Mouse (Mus musculus): ENCODE measurements around the gene Kif6. TPM values are rescaled to one million over a fixed set of nuclear protein-coding genes. Genes with fewer than 3 reads are reported as not detected.

Gene Kif6
- total and polyA plus RNA-seq, 3 experiments, result 2.1 to 2.6 (median 2.3) TPM

- Histone ChIP-seq H3K4me3 (no peak overlapping the region), H3K27ac (no peak overlapping the region), H3K79me2 (replicated peaks; ENCODE audit: control insufficient read depth, insufficient read depth, low read length) (no peaks in the 10 kb centered on the region), H3K36me3 (ENCODE audit: control insufficient read depth, insufficient read depth, low read length) (no peaks in the 10 kb centered on the region), H3K27me3 (ENCODE audit: control insufficient read depth, insufficient read depth, low read length) (0 out of 2 replicates have a peak, but pooled peaks cover 2% of the 10 kb centered on the region), H3K9ac (ENCODE audit: low read depth, low read length) (no peak overlapping the region), H3K4me1 (ENCODE audit: control insufficient read depth, insufficient read depth, low read length) (no peaks in the 10 kb centered on the region)
- intact Hi-C loops (cut with DNase I), result no loop called here
- WGBS, result 83% methylated on average over 3 of the region's 3 CpGs
- no peak for TF ChIP-seq POLR2A (IDR thresholded peaks at IDR 0.05; ENCODE audit: insufficient read depth, low read depth, low read length)
- no peak for DNase-seq
Measured at GRCm38 (mm10) chr17:49839243-49839642, 224.3 kb downstream of the Kif6 start.

GRCm38 (mm10) chr17:49851210-49851609 lies 236.3 kb downstream of the Kif6 start:
- Histone ChIP-seq H3K9ac (ENCODE audit: low read depth, low read length) (no peak overlapping the region), H3K27me3 (ENCODE audit: control insufficient read depth, insufficient read depth, low read length) (no peaks in the 10 kb centered on the region), H3K4me3 (no peak overlapping the region), H3K27ac (no peak overlapping the region), H3K4me1 (ENCODE audit: control insufficient read depth, insufficient read depth, low read length) (peaks cover 1% of the 10 kb centered on the region; the same call in 1 of the 2 replicates), H3K36me3 (ENCODE audit: control insufficient read depth, insufficient read depth, low read length) (no peaks in the 10 kb centered on the region), H3K79me2 (replicated peaks; ENCODE audit: control insufficient read depth, insufficient read depth, low read length) (no peaks in the 10 kb centered on the region)
- TF ChIP-seq CTCF (IDR thresholded peaks at IDR 0.05) (no peak), EP300 (IDR thresholded peaks at IDR 0.05; ENCODE audit: insufficient read depth, low read depth, low read length) (no peak), POLR2A (IDR thresholded peaks at IDR 0.05; ENCODE audit: insufficient read depth, low read depth, low read length) (no peak)
- DNase-seq, result no peak
- intact Hi-C loops (cut with DNase I), result loop anchor here (5.0 kb wide), 1 partner anchor 114 kb away; no protein-coding TSS in a partner anchor
- WGBS, result 62% methylated on average over 3 of the region's 3 CpGs

- H3K27ac ChIP-seq, result no peak overlapping the region
- TF ChIP-seq EP300 (IDR thresholded peaks at IDR 0.05; ENCODE audit: insufficient read depth, low read depth, low read length), result 0 out of 2 replicates have a peak, but pooled peaks have one; percentile 13
- no peak for TF ChIP-seq POLR2A (IDR thresholded peaks at IDR 0.05; ENCODE audit: insufficient read depth, low read depth, low read length)
- TF ChIP-seq CTCF (IDR thresholded peaks at IDR 0.05), result peak; percentile 76
- H3K4me3 ChIP-seq, result no peak overlapping the region
- 48% methylated on average over 3 of the region's 3 CpGs for WGBS
- H3K27me3 ChIP-seq (ENCODE audit: control insufficient read depth, insufficient read depth, low read length), result no peaks in the 10 kb centered on the region
- no peak overlapping the region for H3K9ac ChIP-seq (ENCODE audit: low read depth, low read length)
- no peaks in the 10 kb centered on the region for H3K36me3 ChIP-seq (ENCODE audit: control insufficient read depth, insufficient read depth, low read length)
- H3K79me2 ChIP-seq (replicated peaks; ENCODE audit: control insufficient read depth, insufficient read depth, low read length), result no peaks in the 10 kb centered on the region
- intact Hi-C loops (cut with DNase I), result loop anchor here (1.0 to 5.0 kb wide), 3 partner anchors 115 to 384 kb away; no protein-coding TSS in a partner anchor
- peaks cover 1% of the 10 kb centered on the region; the same call in 1 of the 2 replicates for H3K4me1 ChIP-seq (ENCODE audit: control insufficient read depth, insufficient read depth, low read length)
- DNase-seq, result peak; percentile 39 to 40
Measured at GRCm38 (mm10) chr17:49852183-49852582, 237.2 kb downstream of the Kif6 start.

GRCm38 (mm10) chr17:49855785-49856184 lies 240.8 kb downstream of the Kif6 start:
- no peak for DNase-seq
- H3K4me3 ChIP-seq, result no peak overlapping the region
- TF ChIP-seq POLR2A (IDR thresholded peaks at IDR 0.05; ENCODE audit: insufficient read depth, low read depth, low read length), result no peak
- no peak for TF ChIP-seq EP300 (IDR thresholded peaks at IDR 0.05; ENCODE audit: insufficient read depth, low read depth, low read length)
- 48% methylated on average over 4 of the region's 4 CpGs for WGBS
- H3K79me2 ChIP-seq (replicated peaks; ENCODE audit: control insufficient read depth, insufficient read depth, low read length), result no peaks in the 10 kb centered on the region
- H3K36me3 ChIP-seq (ENCODE audit: control insufficient read depth, insufficient read depth, low read length), result no peaks in the 10 kb centered on the region
- intact Hi-C loops (cut with DNase I), result no loop called here
- no peaks in the 10 kb centered on the region for H3K27me3 ChIP-seq (ENCODE audit: control insufficient read depth, insufficient read depth, low read length)
- H3K9ac ChIP-seq (ENCODE audit: low read depth, low read length), result no peak overlapping the region
- H3K4me1 ChIP-seq (ENCODE audit: control insufficient read depth, insufficient read depth, low read length), result peaks cover 1% of the 10 kb centered on the region; the same call in 1 of the 2 replicates
- H3K27ac ChIP-seq, result no peak overlapping the region

GRCm38 (mm10) chr17:49860057-49860816 lies 245.3 kb downstream of the Kif6 start:
- Histone ChIP-seq H3K27me3 (ENCODE audit: control insufficient read depth, insufficient read depth, low read length) (no peaks in the 10 kb centered on the region), H3K4me3 (no peak overlapping the region), H3K4me1 (ENCODE audit: control insufficient read depth, insufficient read depth, low read length) (no peaks in the 10 kb centered on the region), H3K79me2 (replicated peaks; ENCODE audit: control insufficient read depth, insufficient read depth, low read length) (no peaks in the 10 kb centered on the region), H3K27ac (no peak overlapping the region), H3K9ac (ENCODE audit: low read depth, low read length) (no peak overlapping the region), H3K36me3 (ENCODE audit: control insufficient read depth, insufficient read depth, low read length) (no peaks in the 10 kb centered on the region)
- intact Hi-C loops (cut with DNase I), result no loop called here
- no peak for DNase-seq
- TF ChIP-seq POLR2A (IDR thresholded peaks at IDR 0.05; ENCODE audit: insufficient read depth, low read depth, low read length), result no peak
- TF ChIP-seq CTCF (IDR thresholded peaks at IDR 0.05), result no peak
- no peak for TF ChIP-seq EP300 (IDR thresholded peaks at IDR 0.05; ENCODE audit: insufficient read depth, low read depth, low read length)
- 85% methylated on average over 10 of the region's 10 CpGs for WGBS

GRCm38 (mm10) chr17:49863597-49863996 lies 248.7 kb downstream of the Kif6 start:
- DNase-seq, result no peak
- TF ChIP-seq EP300 (IDR thresholded peaks at IDR 0.05; ENCODE audit: insufficient read depth, low read depth, low read length) (no peak), POLR2A (IDR thresholded peaks at IDR 0.05; ENCODE audit: insufficient read depth, low read depth, low read length) (no peak), CTCF (IDR thresholded peaks at IDR 0.05) (no peak)
- WGBS, result 69% methylated on average over 5 of the region's 5 CpGs
- Histone ChIP-seq H3K4me1 (ENCODE audit: control insufficient read depth, insufficient read depth, low read length) (no peaks in the 10 kb centered on the region), H3K27ac (no peak overlapping the region), H3K36me3 (ENCODE audit: control insufficient read depth, insufficient read depth, low read length) (no peaks in the 10 kb centered on the region), H3K79me2 (replicated peaks; ENCODE audit: control insufficient read depth, insufficient read depth, low read length) (no peaks in the 10 kb centered on the region), H3K4me3 (no peak overlapping the region), H3K27me3 (ENCODE audit: control insufficient read depth, insufficient read depth, low read length) (no peaks in the 10 kb centered on the region), H3K9ac (ENCODE audit: low read depth, low read length) (no peak overlapping the region)
- intact Hi-C loops (cut with DNase I), result no loop called here

Measured in heart, adult 2 months (tissue).